Mouse (Mus musculus): ENCODE data around the gene Etfbkmt. TPM values are rescaled to one million over a fixed set of nuclear protein-coding genes. Genes with fewer than 3 reads are reported as not detected.
A peak's percentile ranks its signal among the peaks of the same experiment; 100 is the strongest.

Gene Etfbkmt
- 7.4 and 7.8 TPM in 2 replicates for polyA plus RNA-seq (2015; fragmentation: Nextera tagmentation; extraction: Ambion mirVana)

- no peak within 1 kb of the TSS for H3K27ac ChIP-seq (ENCODE audit: low read length)
- no peak within 1 kb of the TSS for H3K9ac ChIP-seq (replicated peaks; ENCODE audit: low read depth, low read length)
- no peaks in the 10 kb centered on the region for H3K36me3 ChIP-seq (ENCODE audit: control insufficient read depth, insufficient read depth)
- H3K27me3 ChIP-seq (replicated peaks; ENCODE audit: control insufficient read depth, insufficient read depth, low read length), result no peaks in the 10 kb centered on the region
- no peaks in the 10 kb centered on the region for H3K9me3 ChIP-seq (ENCODE audit: control insufficient read depth, low read length)
- peaks cover 6% of the 10 kb centered on the region for H3K4me1 ChIP-seq (replicated peaks; ENCODE audit: control insufficient read depth, insufficient read depth, low read length)
- 78% methylated on average over 1 of the region's 1 CpGs for WGBS
- no peak within 1 kb of the TSS for H3K4me3 ChIP-seq (replicated peaks; ENCODE audit: low read length)
- no peak for ATAC-seq
- no peak within 1 kb of the TSS for H3K4me2 ChIP-seq (ENCODE audit: low read length)
Measured at GRCm38 (mm10) chr6:149139471-149139870, at the start of gene Etfbkmt. Gene Etfbkmt (plus strand): TSS chr6:149139849.

DNA sequence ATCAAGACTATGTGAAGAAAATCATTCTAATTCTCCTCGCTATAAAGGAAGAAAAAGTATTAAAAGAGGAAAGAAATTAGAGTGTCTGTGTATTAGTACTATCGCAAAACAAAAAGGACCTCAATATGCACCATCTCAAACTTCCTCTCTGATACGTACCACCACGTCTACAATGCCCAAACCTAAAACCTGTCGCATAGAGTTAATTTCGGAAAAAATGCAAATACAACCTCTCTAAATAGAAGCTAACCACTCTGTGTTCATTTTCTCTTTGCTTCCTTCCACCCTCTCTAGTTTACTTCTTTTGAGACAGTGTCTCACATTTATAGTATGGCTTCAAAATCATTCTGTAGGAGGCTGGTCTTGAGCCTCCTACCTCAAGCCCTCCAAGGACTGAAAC lies 47.2 kb upstream of the Etfbkmt start:
- Histone ChIP-seq H3K9ac (replicated peaks; ENCODE audit: low read depth, low read length) (no peak overlapping the region), H3K9me3 (ENCODE audit: control insufficient read depth, low read length) (no peaks in the 10 kb centered on the region), H3K4me2 (ENCODE audit: low read length) (no peak overlapping the region), H3K4me1 (replicated peaks; ENCODE audit: control insufficient read depth, insufficient read depth, low read length) (no peaks in the 10 kb centered on the region), H3K27ac (ENCODE audit: low read length) (no peak overlapping the region), H3K27me3 (replicated peaks; ENCODE audit: control insufficient read depth, insufficient read depth, low read length) (no peaks in the 10 kb centered on the region), H3K36me3 (ENCODE audit: control insufficient read depth, insufficient read depth) (no peaks in the 10 kb centered on the region), H3K4me3 (replicated peaks; ENCODE audit: low read length) (no peak overlapping the region)
- WGBS, result 98% methylated on average over 6 of the region's 6 CpGs
- ATAC-seq, result no peak

GRCm38 (mm10) chr6:149093465-149093864 lies 46.2 kb upstream of the Etfbkmt start:
- H3K4me2 ChIP-seq (ENCODE audit: low read length), result no peak overlapping the region
- H3K27ac ChIP-seq (ENCODE audit: low read length), result no peak overlapping the region
- no peak overlapping the region for H3K9ac ChIP-seq (replicated peaks; ENCODE audit: low read depth, low read length)
- no peaks in the 10 kb centered on the region for H3K4me1 ChIP-seq (replicated peaks; ENCODE audit: control insufficient read depth, insufficient read depth, low read length)
- no peaks in the 10 kb centered on the region for H3K36me3 ChIP-seq (ENCODE audit: control insufficient read depth, insufficient read depth)
- no peaks in the 10 kb centered on the region for H3K9me3 ChIP-seq (ENCODE audit: control insufficient read depth, low read length)
- H3K27me3 ChIP-seq (replicated peaks; ENCODE audit: control insufficient read depth, insufficient read depth, low read length), result no peaks in the 10 kb centered on the region
- WGBS, result 74% methylated on average over 5 of the region's 5 CpGs
- no peak for ATAC-seq
- no peak overlapping the region for H3K4me3 ChIP-seq (replicated peaks; ENCODE audit: low read length)

DNA sequence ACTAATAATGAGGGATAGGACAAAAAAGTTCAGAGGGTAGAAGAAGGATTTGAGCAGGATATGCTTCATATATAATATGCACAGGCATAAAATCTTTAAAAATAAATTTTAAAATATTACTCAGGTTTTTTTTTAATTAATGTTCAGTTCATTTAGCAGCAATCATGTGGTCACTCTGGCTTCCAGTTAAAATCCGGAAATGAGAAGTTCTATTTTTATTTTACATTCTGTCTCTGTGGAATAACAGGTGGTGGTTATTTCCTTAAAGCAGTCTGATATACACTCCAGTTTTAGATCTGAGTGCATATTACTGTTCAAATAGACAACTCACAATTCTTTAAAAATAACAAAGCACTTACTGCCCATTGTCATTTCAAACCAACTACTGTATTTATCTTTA lies 45.1 kb upstream of the Etfbkmt start:
- Histone ChIP-seq H3K4me3 (replicated peaks; ENCODE audit: low read length) (no peak overlapping the region), H3K4me2 (ENCODE audit: low read length) (no peak overlapping the region), H3K27ac (ENCODE audit: low read length) (no peak overlapping the region), H3K36me3 (ENCODE audit: control insufficient read depth, insufficient read depth) (no peaks in the 10 kb centered on the region), H3K9ac (replicated peaks; ENCODE audit: low read depth, low read length) (no peak overlapping the region), H3K27me3 (replicated peaks; ENCODE audit: control insufficient read depth, insufficient read depth, low read length) (no peaks in the 10 kb centered on the region), H3K4me1 (replicated peaks; ENCODE audit: control insufficient read depth, insufficient read depth, low read length) (peaks cover 4% of the 10 kb centered on the region; the same call in 1 of the 2 replicates), H3K9me3 (ENCODE audit: control insufficient read depth, low read length) (no peaks in the 10 kb centered on the region)
- WGBS, result 100% methylated on average over 1 of the region's 1 CpGs
- no peak for ATAC-seq

DNA sequence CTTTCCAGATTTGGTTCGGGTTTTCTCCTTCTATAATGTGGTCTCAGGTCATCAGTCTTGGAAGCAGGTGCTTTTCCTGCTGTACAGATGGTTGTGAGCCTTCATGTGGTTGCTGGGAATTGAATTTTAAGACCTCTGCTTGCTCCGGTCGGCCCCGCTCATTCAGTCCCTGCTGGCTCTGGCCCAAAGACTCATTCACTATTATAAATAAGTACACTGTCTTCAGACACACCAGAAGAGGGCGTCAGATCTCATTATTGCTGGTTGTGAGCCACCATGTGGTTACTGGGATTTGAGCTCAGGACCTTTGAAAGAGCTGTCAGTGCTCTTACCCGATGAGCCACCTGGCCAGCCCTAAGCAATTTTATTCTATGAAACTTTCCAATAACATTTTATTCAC lies 44.3 kb upstream of the Etfbkmt start:
- ATAC-seq, result no peak
- H3K4me2 ChIP-seq (ENCODE audit: low read length), result no peak overlapping the region
- no peak overlapping the region for H3K27ac ChIP-seq (ENCODE audit: low read length)
- no peak overlapping the region for H3K9ac ChIP-seq (replicated peaks; ENCODE audit: low read depth, low read length)
- peaks cover 5% of the 10 kb centered on the region; the same call in 1 of the 2 replicates for H3K4me1 ChIP-seq (replicated peaks; ENCODE audit: control insufficient read depth, insufficient read depth, low read length)
- WGBS, result 39% methylated on average over 6 of the region's 6 CpGs
- H3K27me3 ChIP-seq (replicated peaks; ENCODE audit: control insufficient read depth, insufficient read depth, low read length), result no peaks in the 10 kb centered on the region
- no peak overlapping the region for H3K4me3 ChIP-seq (replicated peaks; ENCODE audit: low read length)
- no peaks in the 10 kb centered on the region for H3K36me3 ChIP-seq (ENCODE audit: control insufficient read depth, insufficient read depth)
- no peaks in the 10 kb centered on the region for H3K9me3 ChIP-seq (ENCODE audit: control insufficient read depth, low read length)

DNA sequence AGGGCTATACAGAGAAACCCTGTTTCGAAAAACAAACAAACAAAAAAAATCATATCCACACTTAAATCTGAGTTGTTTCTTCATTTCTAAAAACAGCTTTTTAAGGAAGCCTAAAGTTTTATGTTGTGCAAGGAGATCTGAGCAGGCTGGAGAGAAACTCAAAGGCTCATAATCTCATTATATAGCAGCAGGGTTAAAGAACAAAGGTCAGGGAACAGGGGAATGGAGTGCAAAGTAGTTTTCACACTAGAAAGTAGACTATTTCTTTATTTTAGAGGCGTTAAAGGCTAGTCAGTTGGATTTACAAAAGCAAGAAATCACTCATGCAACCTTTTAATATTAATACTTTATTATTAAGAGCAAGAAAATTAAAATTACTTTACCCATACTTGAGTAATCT lies 43.4 kb upstream of the Etfbkmt start:
- H3K9ac ChIP-seq (replicated peaks; ENCODE audit: low read depth, low read length), result no peak overlapping the region
- no peak for ATAC-seq
- 85% methylated on average over 2 of the region's 2 CpGs for WGBS
- no peak overlapping the region for H3K4me2 ChIP-seq (ENCODE audit: low read length)
- H3K4me1 ChIP-seq (replicated peaks; ENCODE audit: control insufficient read depth, insufficient read depth, low read length), result peaks cover 5% of the 10 kb centered on the region; the same call in 1 of the 2 replicates
- no peaks in the 10 kb centered on the region for H3K36me3 ChIP-seq (ENCODE audit: control insufficient read depth, insufficient read depth)
- H3K4me3 ChIP-seq (replicated peaks; ENCODE audit: low read length), result no peak overlapping the region
- H3K27me3 ChIP-seq (replicated peaks; ENCODE audit: control insufficient read depth, insufficient read depth, low read length), result no peaks in the 10 kb centered on the region
- no peaks in the 10 kb centered on the region for H3K9me3 ChIP-seq (ENCODE audit: control insufficient read depth, low read length)
- no peak overlapping the region for H3K27ac ChIP-seq (ENCODE audit: low read length)

- no peak overlapping the region for H3K9ac ChIP-seq (replicated peaks; ENCODE audit: low read depth, low read length)
- no peak for ATAC-seq
- H3K4me2 ChIP-seq (ENCODE audit: low read length), result no peak overlapping the region
- no peak overlapping the region for H3K27ac ChIP-seq (ENCODE audit: low read length)
- no peaks in the 10 kb centered on the region for H3K36me3 ChIP-seq (ENCODE audit: control insufficient read depth, insufficient read depth)
- WGBS, result 83% methylated on average over 1 of the region's 1 CpGs
- H3K27me3 ChIP-seq (replicated peaks; ENCODE audit: control insufficient read depth, insufficient read depth, low read length), result no peaks in the 10 kb centered on the region
- no peaks in the 10 kb centered on the region for H3K9me3 ChIP-seq (ENCODE audit: control insufficient read depth, low read length)
- H3K4me1 ChIP-seq (replicated peaks; ENCODE audit: control insufficient read depth, insufficient read depth, low read length), result peaks cover 5% of the 10 kb centered on the region; the same call in 1 of the 2 replicates
- H3K4me3 ChIP-seq (replicated peaks; ENCODE audit: low read length), result no peak overlapping the region
Measured at GRCm38 (mm10) chr6:149097276-149097675, 42.4 kb upstream of the Etfbkmt start.

DNA sequence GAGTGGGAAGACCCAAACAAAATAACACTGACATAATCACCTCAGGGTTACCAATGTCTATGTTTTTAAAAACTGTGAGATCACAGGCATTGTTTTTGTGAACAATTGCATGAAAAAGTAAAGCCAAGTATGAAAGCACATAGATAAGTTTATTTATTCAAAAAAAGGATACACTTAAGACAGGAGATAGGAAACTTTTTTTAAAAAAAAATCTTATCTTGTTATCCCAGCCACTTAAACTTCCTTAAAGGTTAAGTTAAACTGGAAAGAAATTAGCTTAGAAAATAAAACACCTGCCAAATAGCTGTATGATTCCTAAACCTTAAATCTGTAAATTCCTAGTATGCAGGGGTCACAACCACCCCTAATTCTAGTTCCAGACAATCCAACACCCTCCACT lies 40.7 kb upstream of the Etfbkmt start:
- Histone ChIP-seq H3K4me1 (replicated peaks; ENCODE audit: control insufficient read depth, insufficient read depth, low read length) (peaks cover 5% of the 10 kb centered on the region; the same call in 1 of the 2 replicates), H3K36me3 (ENCODE audit: control insufficient read depth, insufficient read depth) (no peaks in the 10 kb centered on the region), H3K4me2 (ENCODE audit: low read length) (no peak overlapping the region), H3K27ac (ENCODE audit: low read length) (no peak overlapping the region), H3K27me3 (replicated peaks; ENCODE audit: control insufficient read depth, insufficient read depth, low read length) (no peaks in the 10 kb centered on the region), H3K4me3 (replicated peaks; ENCODE audit: low read length) (no peak overlapping the region), H3K9ac (replicated peaks; ENCODE audit: low read depth, low read length) (no peak overlapping the region), H3K9me3 (ENCODE audit: control insufficient read depth, low read length) (no peaks in the 10 kb centered on the region)
- ATAC-seq, result no peak

- H3K9me3 ChIP-seq (ENCODE audit: control insufficient read depth, low read length), result no peaks in the 10 kb centered on the region
- ATAC-seq, result peak; percentile 64
- H3K4me2 ChIP-seq (ENCODE audit: low read length), result peak overlapping the region; percentile 58
- H3K4me1 ChIP-seq (replicated peaks; ENCODE audit: control insufficient read depth, insufficient read depth, low read length), result peaks cover 5% of the 10 kb centered on the region; the same call in 1 of the 2 replicates
- no peaks in the 10 kb centered on the region for H3K36me3 ChIP-seq (ENCODE audit: control insufficient read depth, insufficient read depth)
- H3K27ac ChIP-seq (ENCODE audit: low read length), result peak overlapping the region; percentile 94
- H3K27me3 ChIP-seq (replicated peaks; ENCODE audit: control insufficient read depth, insufficient read depth, low read length), result no peaks in the 10 kb centered on the region
- peak overlapping the region; percentile 81 for H3K9ac ChIP-seq (replicated peaks; ENCODE audit: low read depth, low read length)
- under 1% methylated on average over 52 of the region's 52 CpGs for WGBS
- H3K4me3 ChIP-seq (replicated peaks; ENCODE audit: low read length), result peak overlapping the region; percentile 76
Measured at GRCm38 (mm10) chr6:149100174-149101075, 39.2 kb upstream of the Etfbkmt start.
